Mouse (Mus musculus) spleen, adult 2 months (tissue): ENCODE data around the gene Myl10.
A peak's percentile ranks its signal among the peaks of the same experiment; 100 is the strongest.

Experiments
- CTCF ChIP-seq: fragments of 200-500 bp; IDR thresholded peaks from 2 replicates; pipeline ENCODE4 v1.5.1; 2011; ENCODE audit warnings: mild to moderate bottlenecking, inconsistent platforms; ENCODE audit not compliant: insufficient read depth, insufficient read length, insufficient replicate concordance; ENCODE audit errors: extremely low read depth
- POLR2A ChIP-seq: fragments of 200-500 bp; IDR thresholded peaks from 2 replicates; pipeline ENCODE4 v1.6.1; 2011; ENCODE audit warnings: low read depth, low read length, inconsistent platforms

GRCm38 (mm10) chr5:136714879-136715278 is 21.9 kb downstream of the Myl10 start:
- TF ChIP-seq CTCF (peak; percentile 37; the same call in 1 of the 2 replicates), POLR2A (no peak)
